Mouse (Mus musculus): ENCODE data around the gene Olfr555. TPM values are rescaled to one million over a fixed set of nuclear protein-coding genes. Genes with fewer than 3 reads are reported as not detected.
"Not testable (repeated sequence)": the region's sequence is repeated elsewhere in the genome, so short reads cannot be mapped to it uniquely, and the experiment has no call there.

Gene Olfr555
- polyA plus RNA-seq (2014; fragmentation: Nextera tagmentation; extraction: Ambion mirVana), result not detected in 2 replicates

- Histone ChIP-seq H3K9me3 (ENCODE audit: control insufficient read depth, low read length) (no peaks in the 10 kb centered on the region), H3K4me3 (ENCODE audit: low read depth, low read length) (no peak within 1 kb of the TSS), H3K4me1 (replicated peaks; ENCODE audit: control insufficient read depth, insufficient read depth, low read length) (no peaks in the 10 kb centered on the region), H3K27me3 (replicated peaks; ENCODE audit: control insufficient read depth, insufficient read depth, low read length) (no peaks in the 10 kb centered on the region), H3K9ac (ENCODE audit: low read length) (no peak within 1 kb of the TSS), H3K4me2 (ENCODE audit: low read length) (no peak within 1 kb of the TSS), H3K36me3 (ENCODE audit: control insufficient read depth, insufficient read depth, low read length) (no peaks in the 10 kb centered on the region), H3K27ac (ENCODE audit: low read depth) (no peak within 1 kb of the TSS)
- DNase-seq (ENCODE audit: low spot score), result no peak
- ATAC-seq (replicated peaks; ENCODE audit: low FRiP score, low TSS enrichment, low read depth), result no peak
- WGBS, result 68% methylated on average over 1 of the region's 1 CpGs
Measured at GRCm38 (mm10) chr7:102658523-102658922, at the start of gene Olfr555. Gene Olfr555 (plus strand): TSS chr7:102658823.

GRCm38 (mm10) chr7:102618118-102618517 is 40.5 kb upstream of the Olfr555 start, which contains the start of gene Olfr553:
Gene Olfr553 (minus strand): TSS chr7:102618218.
- no peak within 1 kb of the TSS for H3K4me3 ChIP-seq (ENCODE audit: low read depth, low read length)
- DNase-seq (ENCODE audit: low spot score) (no peak), ATAC-seq (replicated peaks; ENCODE audit: low FRiP score, low TSS enrichment, low read depth) (no peak)
- H3K36me3 ChIP-seq (ENCODE audit: control insufficient read depth, insufficient read depth, low read length), result no peaks in the 10 kb centered on the region
- H3K4me1 ChIP-seq (replicated peaks; ENCODE audit: control insufficient read depth, insufficient read depth, low read length), result no peaks in the 10 kb centered on the region
- H3K4me2 ChIP-seq (ENCODE audit: low read length), result no peak within 1 kb of the TSS
- no peak within 1 kb of the TSS for H3K9ac ChIP-seq (ENCODE audit: low read length)
- H3K27ac ChIP-seq (ENCODE audit: low read depth), result no peak within 1 kb of the TSS
- H3K9me3 ChIP-seq (ENCODE audit: control insufficient read depth, low read length), result no peaks in the 10 kb centered on the region
- no peaks in the 10 kb centered on the region for H3K27me3 ChIP-seq (replicated peaks; ENCODE audit: control insufficient read depth, insufficient read depth, low read length)

- Histone ChIP-seq H3K36me3 (ENCODE audit: control insufficient read depth, insufficient read depth, low read length) (no peaks in the 10 kb centered on the region), H3K4me1 (replicated peaks; ENCODE audit: control insufficient read depth, insufficient read depth, low read length) (no peaks in the 10 kb centered on the region), H3K9ac (ENCODE audit: low read length) (no peak overlapping the region), H3K27ac (ENCODE audit: low read depth) (no peak overlapping the region), H3K4me3 (ENCODE audit: low read depth, low read length) (no peak overlapping the region), H3K27me3 (replicated peaks; ENCODE audit: control insufficient read depth, insufficient read depth, low read length) (no peaks in the 10 kb centered on the region), H3K9me3 (ENCODE audit: control insufficient read depth, low read length) (no peaks in the 10 kb centered on the region), H3K4me2 (ENCODE audit: low read length) (no peak overlapping the region)
- ATAC-seq (replicated peaks; ENCODE audit: low FRiP score, low TSS enrichment, low read depth) (no peak), DNase-seq (ENCODE audit: low spot score) (no peak)
- 56% methylated on average over 5 of the region's 5 CpGs for WGBS
Measured at GRCm38 (mm10) chr7:102619608-102620007, 39.0 kb upstream of the Olfr555 start.

- not testable (repeated sequence) for H3K4me2 ChIP-seq (ENCODE audit: low read length); H3K36me3 ChIP-seq (ENCODE audit: control insufficient read depth, insufficient read depth, low read length); ATAC-seq (replicated peaks; ENCODE audit: low FRiP score, low TSS enrichment, low read depth); H3K27ac ChIP-seq (ENCODE audit: low read depth); H3K4me1 ChIP-seq (replicated peaks; ENCODE audit: control insufficient read depth, insufficient read depth, low read length); H3K27me3 ChIP-seq (replicated peaks; ENCODE audit: control insufficient read depth, insufficient read depth, low read length); DNase-seq (ENCODE audit: low spot score); H3K9me3 ChIP-seq (ENCODE audit: control insufficient read depth, low read length); H3K4me3 ChIP-seq (ENCODE audit: low read depth, low read length); H3K9ac ChIP-seq (ENCODE audit: low read length)
- 84% methylated on average over 17 of the region's 19 CpGs for WGBS
Measured at GRCm38 (mm10) chr7:102620368-102620767, 38.3 kb upstream of the Olfr555 start.

- Histone ChIP-seq H3K27ac (ENCODE audit: low read depth) (no peak overlapping the region), H3K9me3 (ENCODE audit: control insufficient read depth, low read length) (no peaks in the 10 kb centered on the region), H3K4me3 (ENCODE audit: low read depth, low read length) (no peak overlapping the region), H3K4me2 (ENCODE audit: low read length) (no peak overlapping the region), H3K27me3 (replicated peaks; ENCODE audit: control insufficient read depth, insufficient read depth, low read length) (no peaks in the 10 kb centered on the region), H3K4me1 (replicated peaks; ENCODE audit: control insufficient read depth, insufficient read depth, low read length) (no peaks in the 10 kb centered on the region), H3K9ac (ENCODE audit: low read length) (no peak overlapping the region), H3K36me3 (ENCODE audit: control insufficient read depth, insufficient read depth, low read length) (no peaks in the 10 kb centered on the region)
- WGBS, result 26% methylated on average over 3 of the region's 3 CpGs
- ATAC-seq (replicated peaks; ENCODE audit: low FRiP score, low TSS enrichment, low read depth) (no peak), DNase-seq (ENCODE audit: low spot score) (peak; percentile 55)
Measured at GRCm38 (mm10) chr7:102636665-102637064, 22.0 kb upstream of the Olfr555 start.

- 49% methylated on average over 1 of the region's 1 CpGs for WGBS
- no peak within 1 kb of the TSS for H3K4me3 ChIP-seq (ENCODE audit: low read depth, low read length)
- no peak for ATAC-seq (replicated peaks; ENCODE audit: low FRiP score, low TSS enrichment, low read depth)
- DNase-seq (ENCODE audit: low spot score), result no peak
- H3K4me1 ChIP-seq (replicated peaks; ENCODE audit: control insufficient read depth, insufficient read depth, low read length), result no peaks in the 10 kb centered on the region
- no peak within 1 kb of the TSS for H3K27ac ChIP-seq (ENCODE audit: low read depth)
- no peaks in the 10 kb centered on the region for H3K27me3 ChIP-seq (replicated peaks; ENCODE audit: control insufficient read depth, insufficient read depth, low read length)
- no peak within 1 kb of the TSS for H3K9ac ChIP-seq (ENCODE audit: low read length)
- H3K36me3 ChIP-seq (ENCODE audit: control insufficient read depth, insufficient read depth, low read length), result no peaks in the 10 kb centered on the region
- no peaks in the 10 kb centered on the region for H3K9me3 ChIP-seq (ENCODE audit: control insufficient read depth, low read length)
- H3K4me2 ChIP-seq (ENCODE audit: low read length), result no peak within 1 kb of the TSS
Measured at GRCm38 (mm10) chr7:102638132-102638531, 20.5 kb upstream of the Olfr555 start, which contains the start of gene Olfr554. Gene Olfr554 (plus strand): TSS chr7:102638432.

DNA sequence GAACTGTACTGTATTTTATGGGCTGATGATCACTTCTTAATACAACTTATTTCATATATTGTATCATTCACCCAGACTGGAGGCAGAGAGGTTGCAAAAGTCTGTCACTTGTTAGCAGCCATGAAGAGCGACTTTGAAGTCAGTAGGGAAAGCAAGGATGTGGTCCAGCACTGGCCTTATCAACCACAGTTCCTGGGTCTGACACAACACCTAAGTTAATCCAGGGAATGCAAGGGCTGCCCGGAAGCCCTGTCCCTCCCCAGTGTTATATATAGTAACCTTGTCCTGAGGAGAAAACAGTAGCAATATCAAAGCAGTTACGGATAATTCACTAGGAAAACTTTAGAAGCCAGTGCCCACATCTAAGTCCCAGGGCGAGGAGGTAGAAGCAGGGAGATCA is 13.7 kb upstream of the Olfr555 start:
- ATAC-seq (replicated peaks; ENCODE audit: low FRiP score, low TSS enrichment, low read depth), result not testable (repeated sequence)
- WGBS, result 81% methylated on average over 2 of the region's 4 CpGs

DNA sequence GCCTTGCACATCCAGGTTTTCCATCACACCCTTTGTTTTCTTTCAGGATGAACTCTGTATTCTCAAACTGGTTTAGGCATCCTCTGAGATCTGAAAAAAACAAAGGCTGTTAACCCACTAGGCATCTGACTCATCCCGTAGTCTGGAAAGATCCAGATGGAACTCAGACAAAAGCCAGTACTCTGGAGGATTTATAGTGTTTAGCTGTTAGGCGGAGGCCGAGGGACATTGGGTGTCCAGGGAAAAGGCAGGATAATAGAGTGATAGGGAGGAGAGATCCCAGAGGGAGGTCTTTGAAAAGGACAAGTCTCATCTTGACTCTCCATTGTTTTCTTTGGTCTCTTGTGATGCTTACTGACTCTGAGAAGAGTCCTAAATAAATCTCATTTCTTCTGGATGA is 6.0 kb downstream of the Olfr555 start, which contains the start of gene Olfr556:
Olfr556 (plus strand) TSS at position 301 of the 400 bp plus-strand sequence.
- H3K4me1 ChIP-seq (replicated peaks; ENCODE audit: control insufficient read depth, insufficient read depth, low read length), result no peaks in the 10 kb centered on the region
- H3K4me2 ChIP-seq (ENCODE audit: low read length), result no peak within 1 kb of the TSS
- no peak within 1 kb of the TSS for H3K9ac ChIP-seq (ENCODE audit: low read length)
- no peak within 1 kb of the TSS for H3K27ac ChIP-seq (ENCODE audit: low read depth)
- WGBS, result 31% methylated on average over 3 of the region's 3 CpGs
- H3K9me3 ChIP-seq (ENCODE audit: control insufficient read depth, low read length), result no peaks in the 10 kb centered on the region
- no peak within 1 kb of the TSS for H3K4me3 ChIP-seq (ENCODE audit: low read depth, low read length)
- no peaks in the 10 kb centered on the region for H3K27me3 ChIP-seq (replicated peaks; ENCODE audit: control insufficient read depth, insufficient read depth, low read length)
- ATAC-seq (replicated peaks; ENCODE audit: low FRiP score, low TSS enrichment, low read depth), result no peak
- DNase-seq (ENCODE audit: low spot score), result no peak
- H3K36me3 ChIP-seq (ENCODE audit: control insufficient read depth, insufficient read depth, low read length), result no peaks in the 10 kb centered on the region

More for the DNA sequence above, 13.7 kb upstream of the Olfr555 start:
- H3K27ac ChIP-seq (ENCODE audit: low read depth); H3K9me3 ChIP-seq (ENCODE audit: control insufficient read depth, low read length); H3K4me3 ChIP-seq (ENCODE audit: low read depth, low read length); H3K36me3 ChIP-seq (ENCODE audit: control insufficient read depth, insufficient read depth, low read length); H3K27me3 ChIP-seq (replicated peaks; ENCODE audit: control insufficient read depth, insufficient read depth, low read length); H3K4me2 ChIP-seq (ENCODE audit: low read length); H3K4me1 ChIP-seq (replicated peaks; ENCODE audit: control insufficient read depth, insufficient read depth, low read length); H3K9ac ChIP-seq (ENCODE audit: low read length); DNase-seq (ENCODE audit: low spot score): not testable (repeated sequence)

- no peak for ATAC-seq (replicated peaks; ENCODE audit: low FRiP score, low TSS enrichment, low read depth)
- Histone ChIP-seq H3K4me1 (replicated peaks; ENCODE audit: control insufficient read depth, insufficient read depth, low read length) (no peaks in the 10 kb centered on the region), H3K27me3 (replicated peaks; ENCODE audit: control insufficient read depth, insufficient read depth, low read length) (no peaks in the 10 kb centered on the region), H3K27ac (ENCODE audit: low read depth) (no peak overlapping the region), H3K36me3 (ENCODE audit: control insufficient read depth, insufficient read depth, low read length) (no peaks in the 10 kb centered on the region), H3K4me2 (ENCODE audit: low read length) (no peak overlapping the region), H3K4me3 (ENCODE audit: low read depth, low read length) (no peak overlapping the region), H3K9me3 (ENCODE audit: control insufficient read depth, low read length) (no peaks in the 10 kb centered on the region), H3K9ac (ENCODE audit: low read length) (no peak overlapping the region)
- no peak for DNase-seq (ENCODE audit: low spot score)
- 40% methylated on average over 2 of the region's 2 CpGs for WGBS
Measured at GRCm38 (mm10) chr7:102665378-102665777, 6.8 kb downstream of the Olfr555 start.

All from intestine, embryonic 14.5 days (tissue).